In the genomic region with DNA sequence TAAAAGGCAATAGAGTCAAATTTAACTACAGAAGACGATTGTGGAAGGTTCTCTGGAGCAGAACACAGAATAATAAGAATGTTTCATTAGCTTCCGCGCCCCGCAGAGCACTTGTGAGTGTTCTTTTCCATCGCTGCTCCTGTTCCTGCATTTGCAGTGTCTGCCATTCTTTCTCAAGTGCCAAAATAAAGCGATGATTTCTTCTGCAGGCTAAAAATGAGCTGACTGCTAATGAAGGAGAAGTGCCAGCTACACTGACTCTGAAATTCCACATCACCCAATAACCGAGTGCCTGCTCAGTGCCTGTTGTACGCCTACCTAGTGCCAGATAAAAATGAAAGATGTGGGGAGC, we compare ENCODE assay signal across 10 mouse cellular contexts.
DNase-seq lines count a peak whose midpoint lies in the region; ATAC-seq and TF ChIP-seq lines count a peak whose summit lies in the region.
"Had no signal": no experiment of that assay in that cellular context is flagged by ENCODE, and none has a peak within 500 bp of the region (broad histone marks: within the 10 kb centered on the region; RNA-seq: fewer than 3 reads in every experiment).

No protein-coding gene starts in this region.

- H3K36me3 ChIP-seq in hindbrain, embryonic 13.5 days = no peaks in the 10 kb centered on the region
- H3K36me3 ChIP-seq in hindbrain, embryonic 11.5 days (ENCODE audit: control insufficient read depth, insufficient read depth, low read length) = no peaks in the 10 kb centered on the region
- no peaks in the 10 kb centered on the region for H3K36me3 ChIP-seq in stomach, embryonic 15.5 days
- H3K36me3 ChIP-seq in stomach, postnatal 0 days (ENCODE audit: control insufficient read depth, insufficient read depth, low read length) = no peaks in the 10 kb centered on the region

- peaks cover 13% of the 10 kb centered on the region for H3K4me1 ChIP-seq in hindbrain, embryonic 13.5 days (replicated peaks)
- no peaks in the 10 kb centered on the region for H3K4me1 ChIP-seq in hindbrain, embryonic 11.5 days (replicated peaks; ENCODE audit: control insufficient read depth, insufficient read depth, low read length)
- no peaks in the 10 kb centered on the region for H3K4me1 ChIP-seq in stomach, embryonic 15.5 days
- H3K4me1 ChIP-seq in stomach, postnatal 0 days (replicated peaks; ENCODE audit: control insufficient read depth, insufficient read depth) = no peaks in the 10 kb centered on the region

- H3K27me3 ChIP-seq in hindbrain, embryonic 13.5 days = no peaks in the 10 kb centered on the region
- H3K27me3 ChIP-seq in hindbrain, embryonic 11.5 days (ENCODE audit: control insufficient read depth, insufficient read depth, low read length) = no peaks in the 10 kb centered on the region
- no peaks in the 10 kb centered on the region for H3K27me3 ChIP-seq in stomach, embryonic 15.5 days (replicated peaks)
- no peaks in the 10 kb centered on the region for H3K27me3 ChIP-seq in stomach, postnatal 0 days (ENCODE audit: control insufficient read depth, insufficient read depth, low read length)

- TF ChIP-seq EP300 in stomach, postnatal 0 days (optimal IDR thresholded peaks at IDR 0.05) = no peak

- peak overlapping the region; percentile 40 for H3K27ac ChIP-seq in hindbrain, embryonic 13.5 days
- H3K27ac ChIP-seq in hindbrain, embryonic 11.5 days (ENCODE audit: low read depth, low read length) = no peak overlapping the region
- peak overlapping the region; percentile 18; the same call in 1 of the 2 replicates for H3K27ac ChIP-seq in stomach, embryonic 15.5 days
- H3K27ac ChIP-seq in stomach, postnatal 0 days (replicated peaks) = no peak overlapping the region
- H3K27ac ChIP-seq: macrophage had no signal

- ATAC-seq in hindbrain, embryonic 13.5 days (ENCODE audit: low FRiP score) = no peak
- ATAC-seq in hindbrain, embryonic 11.5 days (ENCODE audit: low FRiP score) = no peak
- no peak for ATAC-seq in stomach, embryonic 15.5 days (ENCODE audit: insufficient read depth, low FRiP score, low read depth)
- no peak for ATAC-seq in stomach, postnatal 0 days (ENCODE audit: low FRiP score, low TSS enrichment)

- no peak overlapping the region for H3K4me3 ChIP-seq in hindbrain, embryonic 13.5 days
- H3K4me3 ChIP-seq in hindbrain, embryonic 11.5 days (ENCODE audit: low read depth, low read length) = no peak overlapping the region
- H3K4me3 ChIP-seq in stomach, embryonic 15.5 days (replicated peaks) = no peak overlapping the region
- H3K4me3 ChIP-seq in stomach, postnatal 0 days (ENCODE audit: low read depth, low read length) = no peak overlapping the region

- 41% methylated on average over 8 of the region's 8 CpGs for WGBS in hindbrain, embryonic 13.5 days
- WGBS in hindbrain, embryonic 11.5 days = 57% methylated on average over 8 of the region's 8 CpGs
- WGBS in stomach, embryonic 15.5 days = 63% methylated on average over 8 of the region's 8 CpGs
- 52% methylated on average over 8 of the region's 8 CpGs for WGBS in stomach, postnatal 0 days

- DNase-seq in hindbrain, embryonic 11.5 days (ENCODE audit: low spot score) = no peak
- no peak for DNase-seq in stomach, postnatal 0 days (ENCODE audit: low spot score)
- peak; percentile 21 to 59 for DNase-seq in left cerebral cortex, adult 9 months (ENCODE audit: low spot score in 2 of 2)
- DNase-seq in liver = no peak
- no peak for DNase-seq in yolk sac, embryonic 10.5 days (ENCODE audit: low spot score)
- no peak for DNase-seq in thymus, postnatal 10 days (ENCODE audit: low spot score in 2 of 2)
- DNase-seq: adrenal gland, postnatal 36 days had no signal

- no peaks in the 10 kb centered on the region for H3K9me3 ChIP-seq in hindbrain, embryonic 13.5 days
- no peaks in the 10 kb centered on the region for H3K9me3 ChIP-seq in hindbrain, embryonic 11.5 days (ENCODE audit: control insufficient read depth, low read length)
- H3K9me3 ChIP-seq in stomach, embryonic 15.5 days = no peaks in the 10 kb centered on the region
- H3K9me3 ChIP-seq in stomach, postnatal 0 days (ENCODE audit: control insufficient read depth, low read length) = no peaks in the 10 kb centered on the region

- TF ChIP-seq CTCF in stomach, postnatal 0 days (IDR thresholded peaks at IDR 0.05; ENCODE audit: low read depth) = no peak

- peak overlapping the region; percentile 9; the same call in 1 of the 2 replicates for H3K4me2 ChIP-seq in hindbrain, embryonic 13.5 days
- H3K4me2 ChIP-seq in hindbrain, embryonic 11.5 days (replicated peaks; ENCODE audit: low read depth, low read length) = no peak overlapping the region
- no peak overlapping the region for H3K4me2 ChIP-seq in stomach, embryonic 15.5 days
- H3K4me2 ChIP-seq in stomach, postnatal 0 days (replicated peaks; ENCODE audit: low read depth) = no peak overlapping the region

- H3K9ac ChIP-seq in hindbrain, embryonic 13.5 days = no peak overlapping the region
- H3K9ac ChIP-seq in hindbrain, embryonic 11.5 days (ENCODE audit: low read depth, low read length) = no peak overlapping the region
- no peak overlapping the region for H3K9ac ChIP-seq in stomach, embryonic 15.5 days
- no peak overlapping the region for H3K9ac ChIP-seq in stomach, postnatal 0 days (ENCODE audit: low read length)

Comparison
In these comparisons a context has a peak if more than half of its experiments do, and no peak if none do; other contexts are left out.
1. H3K27ac ChIP-seq: peak in hindbrain, embryonic 13.5 days (single experiment) and stomach, embryonic 15.5 days (single experiment); none in hindbrain, embryonic 11.5 days (single experiment) and stomach, postnatal 0 days (single experiment).
2. DNase-seq: peak in left cerebral cortex, adult 9 months (2 of 2); none in hindbrain, embryonic 11.5 days (single experiment), stomach, postnatal 0 days (single experiment), liver (single experiment), yolk sac, embryonic 10.5 days (single experiment) and thymus, postnatal 10 days (0 of 2).